Mouse (Mus musculus): ENCODE results near the gene Dab2ip. TPM values are rescaled to one million over a fixed set of nuclear protein-coding genes. Genes with fewer than 3 reads are reported as not detected.
A peak's percentile ranks its signal among the peaks of the same experiment; 100 is the strongest.

Dab2ip gene
- polyA plus RNA-seq, 1 experiment from 2014 or later = 65.7 TPM

DNA sequence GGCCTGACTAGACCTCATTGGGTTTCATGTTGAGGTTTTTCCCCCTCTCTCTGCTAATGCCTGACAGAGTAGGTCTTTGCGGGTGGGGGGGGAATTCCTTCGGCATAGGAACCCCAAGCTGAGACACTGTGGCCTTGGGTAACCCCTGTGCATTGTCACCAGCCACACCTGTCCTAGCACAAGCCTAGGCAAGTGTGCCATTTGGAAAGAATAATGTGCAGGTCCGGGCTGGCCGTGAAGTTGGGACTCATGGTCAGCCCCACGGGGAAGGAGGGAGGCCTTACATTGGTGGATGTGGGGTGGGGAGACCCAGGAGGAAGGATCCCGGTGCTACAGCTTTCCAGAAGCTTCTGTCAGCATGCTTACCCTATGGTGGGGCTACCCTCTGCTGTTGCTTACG lies 50.8 kb downstream of the Dab2ip start:
- 88% methylated on average over 7 of the region's 7 CpGs for WGBS
- H3K36me3 ChIP-seq = no peaks in the 10 kb centered on the region
- no peak overlapping the region for H3K4me2 ChIP-seq (replicated peaks)
- ATAC-seq (ENCODE audit: low FRiP score, low read depth) = no peak
- H3K9me3 ChIP-seq = no peaks in the 10 kb centered on the region
- H3K9ac ChIP-seq = no peak overlapping the region
- H3K4me1 ChIP-seq = peaks cover 47% of the 10 kb centered on the region
- H3K27ac ChIP-seq = no peak overlapping the region
- no peaks in the 10 kb centered on the region for H3K27me3 ChIP-seq (replicated peaks)
- no peak overlapping the region for H3K4me3 ChIP-seq

DNA sequence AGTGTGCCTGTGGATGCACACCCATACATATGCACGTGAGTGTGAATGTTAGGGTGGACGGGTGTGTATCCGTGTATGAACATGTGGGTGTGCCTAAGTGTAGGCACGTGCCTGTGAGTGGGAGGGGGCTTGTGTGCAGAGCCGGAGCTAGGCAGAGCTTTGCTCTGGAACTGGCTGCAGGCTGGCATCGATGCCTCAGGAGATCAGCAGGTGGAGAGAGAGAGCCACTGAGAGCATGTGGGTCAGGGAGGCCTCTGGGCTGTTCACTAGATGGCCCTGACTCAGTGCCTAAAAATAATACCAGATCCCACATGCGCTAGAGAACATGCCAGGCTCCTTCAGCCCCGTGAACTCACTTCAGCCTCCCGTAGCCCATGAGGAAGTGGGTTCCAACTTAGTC lies 51.3 kb downstream of the Dab2ip start:
- Histone ChIP-seq H3K4me1 (peaks cover 47% of the 10 kb centered on the region), H3K27ac (no peak overlapping the region), H3K4me2 (replicated peaks) (no peak overlapping the region), H3K9me3 (no peaks in the 10 kb centered on the region), H3K36me3 (no peaks in the 10 kb centered on the region), H3K4me3 (no peak overlapping the region), H3K9ac (no peak overlapping the region), H3K27me3 (replicated peaks) (no peaks in the 10 kb centered on the region)
- ATAC-seq (ENCODE audit: low FRiP score, low read depth) = no peak
- 74% methylated on average over 9 of the region's 9 CpGs for WGBS

DNA sequence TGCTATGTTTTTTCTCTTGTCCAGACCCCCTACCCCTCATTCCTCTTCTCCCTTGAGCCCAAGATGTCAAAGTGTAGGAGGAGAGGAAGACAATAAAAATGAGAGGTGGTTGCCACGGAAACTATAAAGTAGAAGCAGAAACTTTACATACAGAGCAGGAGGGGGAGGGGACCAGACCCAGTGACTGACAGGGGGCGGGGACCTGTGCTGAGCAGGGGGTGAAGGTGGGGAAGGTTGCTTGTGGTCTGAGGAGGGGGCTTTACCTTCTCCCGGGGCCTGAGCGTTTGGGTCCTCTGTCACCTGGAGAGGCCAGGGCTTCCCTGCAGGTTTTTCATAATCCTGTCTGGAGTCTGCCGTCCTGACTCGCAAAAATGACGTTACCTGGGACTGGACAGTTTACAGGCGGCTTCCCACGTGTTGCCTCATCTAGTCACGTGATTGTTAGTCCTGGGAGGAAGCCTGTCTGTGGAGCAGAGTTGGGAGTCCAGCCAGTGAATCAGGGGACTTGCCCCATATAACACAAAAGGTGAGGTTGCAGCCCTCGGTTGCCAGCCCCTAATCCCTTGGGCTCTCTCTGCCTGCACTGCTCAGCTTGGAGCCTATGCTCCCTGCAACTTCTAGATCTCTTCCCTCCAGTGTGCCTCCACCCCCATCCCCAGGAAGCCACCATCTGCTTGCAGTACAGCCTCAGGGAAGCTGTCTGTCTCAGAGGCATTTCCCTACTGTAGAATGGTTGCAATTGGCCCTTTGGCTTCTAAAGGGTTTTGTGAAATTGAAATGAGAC lies 52.3 kb downstream of the Dab2ip start:
- Histone ChIP-seq H3K9ac (no peak overlapping the region), H3K27ac (no peak overlapping the region), H3K4me1 (peaks cover 47% of the 10 kb centered on the region)

DNA sequence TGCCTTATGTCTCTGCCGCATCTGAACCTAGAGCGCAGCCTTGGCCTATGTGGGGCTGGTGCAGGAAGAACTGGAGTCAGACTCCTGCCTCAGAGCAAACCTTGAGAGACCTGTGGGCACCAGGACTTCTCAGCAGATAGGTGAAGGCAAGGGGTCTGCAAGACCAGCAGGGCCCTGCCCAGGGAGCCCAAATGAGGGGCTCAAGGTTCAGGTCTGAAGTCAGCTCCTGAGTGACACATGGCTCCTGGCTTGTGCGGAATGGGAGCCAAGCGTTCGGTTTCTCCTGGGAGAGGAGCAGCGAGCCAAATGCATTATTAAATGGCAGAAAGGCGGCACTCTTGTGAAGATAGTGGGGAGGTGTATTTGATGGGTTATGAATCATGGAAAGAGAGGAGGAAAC lies 52.9 kb downstream of the Dab2ip start:
- H3K9ac ChIP-seq = no peak overlapping the region
- no peak overlapping the region for H3K27ac ChIP-seq
- WGBS = 78% methylated on average over 7 of the region's 7 CpGs
- ATAC-seq (ENCODE audit: low FRiP score, low read depth) = no peak
- 0 out of 2 replicates have a peak overlapping the region, but pooled peaks have one; percentile 24 for H3K4me2 ChIP-seq (replicated peaks)
- H3K4me3 ChIP-seq = no peak overlapping the region
- H3K9me3 ChIP-seq = no peaks in the 10 kb centered on the region
- no peaks in the 10 kb centered on the region for H3K36me3 ChIP-seq
- H3K27me3 ChIP-seq (replicated peaks) = no peaks in the 10 kb centered on the region
- peaks cover 47% of the 10 kb centered on the region for H3K4me1 ChIP-seq

More for the DNA sequence above, 52.3 kb downstream of the Dab2ip start:
- Histone ChIP-seq H3K4me2 (replicated peaks) (peak overlapping the region; percentile 24; the same call in 1 of the 2 replicates), H3K4me3 (no peak overlapping the region), H3K36me3 (no peaks in the 10 kb centered on the region), H3K9me3 (no peaks in the 10 kb centered on the region), H3K27me3 (replicated peaks) (no peaks in the 10 kb centered on the region)
- peak; percentile 22; the same call in 1 of the 2 replicates for ATAC-seq (ENCODE audit: low FRiP score, low read depth)
- WGBS = 5% methylated on average over 11 of the region's 11 CpGs

DNA sequence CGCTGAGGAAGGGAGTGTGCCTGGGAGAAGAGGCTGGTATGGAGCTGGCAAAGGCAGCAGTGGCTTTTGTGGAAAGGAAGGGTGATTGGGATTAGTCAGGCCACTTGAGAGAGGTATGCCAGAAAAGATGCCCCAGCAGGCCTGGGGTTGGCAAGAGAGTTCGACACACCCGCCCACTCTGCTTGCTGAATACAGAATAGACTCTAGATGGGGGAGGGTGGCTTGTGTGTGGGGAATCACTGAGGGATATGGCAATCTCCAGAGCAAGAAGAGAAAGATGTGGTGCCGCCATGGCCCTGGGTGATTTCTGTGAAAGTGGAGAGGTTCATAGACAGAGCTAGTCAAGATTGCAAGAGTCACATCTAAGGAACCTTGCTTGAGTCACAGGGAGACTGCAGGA lies 53.6 kb downstream of the Dab2ip start:
- ATAC-seq (ENCODE audit: low FRiP score, low read depth) = no peak
- no peaks in the 10 kb centered on the region for H3K36me3 ChIP-seq
- no peak overlapping the region for H3K4me2 ChIP-seq (replicated peaks)
- no peak overlapping the region for H3K27ac ChIP-seq
- WGBS = 83% methylated on average over 4 of the region's 4 CpGs
- H3K9ac ChIP-seq = no peak overlapping the region
- peaks cover 47% of the 10 kb centered on the region for H3K4me1 ChIP-seq
- H3K27me3 ChIP-seq (replicated peaks) = no peaks in the 10 kb centered on the region
- H3K9me3 ChIP-seq = no peaks in the 10 kb centered on the region
- no peak overlapping the region for H3K4me3 ChIP-seq

- WGBS = 89% methylated on average over 7 of the region's 7 CpGs
- Histone ChIP-seq H3K9ac (no peak overlapping the region), H3K4me3 (no peak overlapping the region), H3K4me1 (peaks cover 44% of the 10 kb centered on the region), H3K27me3 (replicated peaks) (no peaks in the 10 kb centered on the region), H3K27ac (no peak overlapping the region), H3K4me2 (replicated peaks) (no peak overlapping the region), H3K9me3 (no peaks in the 10 kb centered on the region), H3K36me3 (no peaks in the 10 kb centered on the region)
- ATAC-seq (ENCODE audit: low FRiP score, low read depth) = no peak
Observed at GRCm38 (mm10) chr2:35612297-35612696, 54.2 kb downstream of the Dab2ip start.

DNA sequence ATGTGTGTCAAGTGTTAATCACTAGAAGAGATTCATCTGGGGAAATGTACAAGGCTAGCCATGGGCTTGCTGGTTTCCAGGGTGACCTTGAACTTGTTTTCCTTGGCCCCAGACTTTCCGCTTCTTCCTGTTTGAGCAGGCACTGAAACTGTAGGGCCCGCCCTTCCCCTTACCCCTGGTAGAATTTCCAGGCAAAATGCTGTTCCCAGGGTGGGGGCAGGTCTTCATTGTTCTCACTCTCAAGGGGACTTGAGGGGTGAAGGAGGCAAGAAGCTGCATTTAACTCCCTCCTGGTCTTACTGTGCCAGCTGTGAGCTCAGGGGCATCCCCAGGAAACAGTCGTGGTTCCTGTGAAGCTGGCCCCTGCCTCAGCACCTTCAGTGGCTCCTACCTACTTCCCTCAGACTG lies 55.9 kb downstream of the Dab2ip start:
- Histone ChIP-seq H3K27me3 (replicated peaks) (no peaks in the 10 kb centered on the region), H3K27ac (no peak overlapping the region), H3K4me3 (no peak overlapping the region), H3K4me2 (replicated peaks) (no peak overlapping the region), H3K4me1 (peaks cover 38% of the 10 kb centered on the region), H3K36me3 (no peaks in the 10 kb centered on the region), H3K9me3 (no peaks in the 10 kb centered on the region), H3K9ac (no peak overlapping the region)
- WGBS = 50% methylated on average over 3 of the region's 3 CpGs
- no peak for ATAC-seq (ENCODE audit: low FRiP score, low read depth)

- Histone ChIP-seq H3K9me3 (no peaks in the 10 kb centered on the region), H3K36me3 (no peaks in the 10 kb centered on the region), H3K4me1 (peaks cover 38% of the 10 kb centered on the region), H3K9ac (no peak overlapping the region), H3K27ac (no peak overlapping the region), H3K4me2 (replicated peaks) (no peak overlapping the region), H3K27me3 (replicated peaks) (no peaks in the 10 kb centered on the region), H3K4me3 (no peak overlapping the region)
- WGBS = 71% methylated on average over 3 of the region's 3 CpGs
- no peak for ATAC-seq (ENCODE audit: low FRiP score, low read depth)
Observed at GRCm38 (mm10) chr2:35614411-35614810, 56.3 kb downstream of the Dab2ip start.

- Histone ChIP-seq H3K4me3 (no peak overlapping the region), H3K36me3 (no peaks in the 10 kb centered on the region), H3K9ac (no peak overlapping the region), H3K9me3 (no peaks in the 10 kb centered on the region), H3K27me3 (replicated peaks) (no peaks in the 10 kb centered on the region), H3K27ac (no peak overlapping the region), H3K4me2 (replicated peaks) (no peak overlapping the region), H3K4me1 (peaks cover 38% of the 10 kb centered on the region)
- 58% methylated on average over 4 of the region's 4 CpGs for WGBS
- no peak for ATAC-seq (ENCODE audit: low FRiP score, low read depth)
Observed at GRCm38 (mm10) chr2:35615366-35615765, 57.3 kb downstream of the Dab2ip start.

GRCm38 (mm10) chr2:35615977-35616376 lies 57.9 kb downstream of the Dab2ip start:
- Histone ChIP-seq H3K4me3 (no peak overlapping the region), H3K4me2 (replicated peaks) (no peak overlapping the region), H3K27ac (no peak overlapping the region), H3K9me3 (no peaks in the 10 kb centered on the region), H3K36me3 (no peaks in the 10 kb centered on the region), H3K4me1 (peaks cover 38% of the 10 kb centered on the region), H3K9ac (no peak overlapping the region), H3K27me3 (replicated peaks) (no peaks in the 10 kb centered on the region)
- 53% methylated on average over 2 of the region's 2 CpGs for WGBS
- ATAC-seq (ENCODE audit: low FRiP score, low read depth) = no peak

DNA sequence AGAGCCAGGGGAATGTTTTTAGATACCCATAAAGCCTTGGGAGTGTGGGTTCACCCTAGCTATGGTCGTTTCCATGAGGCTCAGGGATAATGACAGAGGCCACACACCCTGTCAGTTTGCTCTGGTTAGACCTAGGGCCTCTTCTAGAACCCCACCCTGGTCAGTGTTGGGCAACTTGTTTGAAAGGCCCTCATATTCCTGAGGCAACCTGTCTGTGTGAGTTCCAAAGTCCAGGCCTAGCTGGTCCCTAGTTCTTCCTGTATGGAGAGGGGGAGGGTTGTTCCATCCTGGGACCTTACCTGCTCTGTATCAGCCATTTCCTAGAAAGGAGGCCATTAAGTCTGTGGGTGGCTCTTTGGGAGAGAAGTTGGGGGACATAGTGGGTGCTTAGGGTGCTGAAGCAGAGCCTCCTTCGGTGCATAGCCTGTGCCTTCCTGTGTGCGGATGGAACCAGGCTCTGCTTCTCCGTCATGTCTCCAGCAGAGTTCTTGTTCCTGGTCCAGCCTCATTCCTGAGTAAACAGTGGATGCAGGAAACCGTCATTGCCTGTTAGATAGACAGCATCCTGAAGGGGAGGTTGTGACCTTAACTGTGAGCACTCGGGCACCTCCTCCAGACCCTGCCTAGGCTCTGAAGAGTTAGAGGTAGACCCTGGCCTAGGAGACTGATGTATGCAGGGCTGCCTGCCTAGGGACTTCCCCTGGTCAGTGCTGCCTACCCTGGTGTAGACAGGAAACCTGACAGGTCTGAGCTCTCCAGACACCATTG lies 59.0 kb downstream of the Dab2ip start:
- Histone ChIP-seq H3K4me2 (replicated peaks) (no peak overlapping the region), H3K9me3 (no peaks in the 10 kb centered on the region), H3K4me3 (no peak overlapping the region), H3K9ac (no peak overlapping the region), H3K27ac (no peak overlapping the region), H3K27me3 (replicated peaks) (no peaks in the 10 kb centered on the region), H3K36me3 (no peaks in the 10 kb centered on the region), H3K4me1 (peaks cover 41% of the 10 kb centered on the region)
- 72% methylated on average over 6 of the region's 6 CpGs for WGBS
- no peak for ATAC-seq (ENCODE audit: low FRiP score, low read depth)

DNA sequence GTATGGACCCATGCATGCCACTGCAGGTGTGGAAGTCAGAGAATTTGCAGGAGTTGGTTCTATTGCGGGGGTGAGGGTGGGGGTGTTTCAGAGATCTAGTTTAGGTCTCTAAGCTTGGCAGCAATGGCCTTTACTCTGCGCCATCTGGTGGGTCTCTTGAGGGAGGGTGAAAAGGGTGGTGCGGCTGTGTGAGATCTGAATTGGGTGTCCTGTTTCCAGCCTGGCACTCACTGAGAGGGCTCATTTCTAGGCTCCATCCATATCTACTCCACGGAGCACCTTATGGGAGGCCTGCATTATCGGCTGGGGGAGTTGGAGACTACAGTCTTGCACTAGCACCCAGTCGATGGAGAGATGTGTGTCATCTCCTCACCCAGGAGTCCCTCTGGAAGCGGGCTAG lies 60.9 kb downstream of the Dab2ip start:
- H3K27ac ChIP-seq = no peak overlapping the region
- 78% methylated on average over 7 of the region's 7 CpGs for WGBS
- no peak overlapping the region for H3K4me3 ChIP-seq
- H3K9me3 ChIP-seq = no peaks in the 10 kb centered on the region
- no peak overlapping the region for H3K4me2 ChIP-seq (replicated peaks)
- no peak for ATAC-seq (ENCODE audit: low FRiP score, low read depth)
- H3K4me1 ChIP-seq = peaks cover 53% of the 10 kb centered on the region
- no peaks in the 10 kb centered on the region for H3K36me3 ChIP-seq
- H3K9ac ChIP-seq = no peak overlapping the region
- no peaks in the 10 kb centered on the region for H3K27me3 ChIP-seq (replicated peaks)

Data from neural tube, embryonic 12.5 days (tissue).